Mouse (Mus musculus) liver, embryonic 15.5 days (tissue): Measurements from ENCODE around the gene Pax1. TPM values are rescaled to one million over a fixed set of nuclear protein-coding genes. Genes with fewer than 3 reads are reported as not detected.

ENCODE experiments used
- ATAC-seq: fragments of 200-750 bp; cut with Nextera tagmentation; 2 replicates; pipeline ENCODE4 v1.8.0; 2017; ENCODE audit warnings: moderate number of reproducible peaks, mild to moderate bottlenecking, moderate library complexity; ENCODE audit not compliant: insufficient read depth
- H3K27ac ChIP-seq: fragments of 300-500 bp; sonication (generic); replicated peaks from 2 replicates; pipeline ENCODE4 v1.5.1; 2015; ENCODE audit warnings: mild to moderate bottlenecking, inconsistent platforms
- H3K27me3 ChIP-seq: fragments of 300-500 bp; sonication (generic); 2 replicates; pipeline ENCODE4 v1.6.1; 2015; ENCODE audit warnings: mild to moderate bottlenecking, inconsistent platforms
- H3K36me3 ChIP-seq: fragments of 300-500 bp; sonication (generic); replicated peaks from 2 replicates; pipeline ENCODE4 v1.6.1; 2015; ENCODE audit warnings: moderate library complexity, mild to moderate bottlenecking, inconsistent platforms
- H3K4me1 ChIP-seq: fragments of 300-500 bp; sonication (generic); replicated peaks from 2 replicates; pipeline ENCODE4 v1.6.1; 2015; ENCODE audit warnings: inconsistent platforms
- H3K4me2 ChIP-seq: fragments of 300-500 bp; sonication (generic); 2 replicates; pipeline ENCODE4 v1.6.1; 2015; ENCODE audit warnings: moderate library complexity, mild to moderate bottlenecking, inconsistent platforms
- H3K4me3 ChIP-seq: fragments of 300-500 bp; sonication (generic); replicated peaks from 2 replicates; pipeline ENCODE4 v1.5.1; 2015; ENCODE audit warnings: mild to moderate bottlenecking, inconsistent platforms
- H3K9ac ChIP-seq: fragments of 300-500 bp; sonication (generic); 2 replicates; pipeline ENCODE4 v1.6.1; 2015; ENCODE audit warnings: moderate library complexity, mild to moderate bottlenecking, inconsistent platforms
- H3K9me3 ChIP-seq: fragments of 300-500 bp; sonication (generic); replicated peaks from 2 replicates; pipeline ENCODE4 v1.6.1; 2016; ENCODE audit warnings: inconsistent platforms
- WGBS: fragments of 180-500 bp; shearing (Covaris S2); methylation state at CpG from one replicate; pipeline ENCODE4 v1.1.7; 2015; ENCODE audit warnings: mixed read lengths; ENCODE audit not compliant: insufficient replicate concordance; 5-methylcytosine and 5-hydroxymethylcytosine counted together
- polyA plus RNA-seq: library from polyadenylated mRNA; unstranded; fragments of >200 nt; fragmentation: Nextera tagmentation; extraction: Ambion mirVana; gene quantifications from 2 replicates; pipeline ENCODE4 v1.2.1, GENCODE M21; 2015

Pax1 gene
- polyA plus RNA-seq, 1 experiment from 2014 or later, result not detected

GRCm38 (mm10) chr2:147363401-147364130 lies 1.8 kb downstream of the Pax1 start:
- H3K4me1 ChIP-seq, result no peaks in the 10 kb centered on the region
- peaks cover 100% of the 10 kb centered on the region for H3K27me3 ChIP-seq
- H3K4me3 ChIP-seq, result no peak overlapping the region
- H3K4me2 ChIP-seq, result no peak overlapping the region
- no peak for ATAC-seq
- no peaks in the 10 kb centered on the region for H3K36me3 ChIP-seq
- WGBS, result 8% methylated on average over 6 of the region's 6 CpGs
- H3K9ac ChIP-seq, result no peak overlapping the region
- no peak overlapping the region for H3K27ac ChIP-seq
- H3K9me3 ChIP-seq, result no peaks in the 10 kb centered on the region

- peaks cover 94% of the 10 kb centered on the region for H3K27me3 ChIP-seq
- H3K36me3 ChIP-seq, result no peaks in the 10 kb centered on the region
- H3K4me3 ChIP-seq, result no peak overlapping the region
- no peaks in the 10 kb centered on the region for H3K4me1 ChIP-seq
- H3K9ac ChIP-seq, result no peak overlapping the region
- 10% methylated on average over 6 of the region's 6 CpGs for WGBS
- no peak overlapping the region for H3K27ac ChIP-seq
- no peaks in the 10 kb centered on the region for H3K9me3 ChIP-seq
- no peak overlapping the region for H3K4me2 ChIP-seq
- no peak for ATAC-seq
These were observed 2.5 kb downstream of the Pax1 start for GRCm38 (mm10) chr2:147364198-147364597.

- WGBS, result 1% methylated on average over 73 of the region's 80 CpGs
These were observed 3.5 kb downstream of the Pax1 start for GRCm38 (mm10) chr2:147364982-147365907.

DNA sequence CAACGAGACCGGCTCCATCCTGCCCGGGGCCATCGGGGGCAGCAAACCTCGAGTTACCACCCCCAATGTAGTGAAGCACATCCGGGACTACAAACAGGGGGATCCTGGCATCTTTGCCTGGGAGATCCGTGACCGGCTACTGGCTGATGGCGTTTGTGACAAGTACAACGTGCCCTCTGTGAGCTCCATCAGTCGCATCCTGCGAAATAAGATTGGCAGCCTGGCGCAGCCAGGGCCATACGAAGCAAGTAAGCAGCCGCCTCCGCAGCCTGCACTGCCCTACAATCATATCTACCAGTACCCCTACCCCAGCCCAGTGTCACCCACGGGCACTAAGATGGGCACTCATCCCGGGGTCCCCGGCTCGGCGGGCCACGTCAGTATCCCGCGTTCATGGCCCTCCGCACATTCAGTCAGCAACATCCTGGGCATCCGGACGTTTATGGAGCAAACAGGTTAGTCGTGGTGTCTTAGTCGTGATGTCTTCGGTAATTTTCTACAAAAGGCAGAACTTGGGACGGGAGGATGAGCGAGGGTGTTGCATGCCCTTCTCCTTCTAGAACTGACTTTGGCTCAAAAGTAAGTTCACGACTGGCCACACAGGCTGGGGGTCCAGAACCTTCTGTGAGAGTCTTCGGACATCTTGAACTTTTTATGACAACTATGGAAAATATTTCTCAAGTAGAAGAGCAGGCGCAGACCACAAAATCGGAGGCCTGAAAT lies 4.3 kb downstream of the Pax1 start:
- H3K27ac ChIP-seq, result no peak overlapping the region
- no peaks in the 10 kb centered on the region for H3K36me3 ChIP-seq
- no peak overlapping the region for H3K4me2 ChIP-seq
- H3K4me3 ChIP-seq, result no peak overlapping the region
- H3K9me3 ChIP-seq, result no peaks in the 10 kb centered on the region
- ATAC-seq, result no peak
- no peak overlapping the region for H3K9ac ChIP-seq
- 4% methylated on average over 36 of the region's 36 CpGs for WGBS
- H3K4me1 ChIP-seq, result no peaks in the 10 kb centered on the region
- peaks cover 93% of the 10 kb centered on the region for H3K27me3 ChIP-seq

More at GRCm38 (mm10) chr2:147364982-147365907, 3.5 kb downstream of the Pax1 start:
- 0 out of 2 replicates have a peak, but pooled peaks have one; percentile 25 for ATAC-seq
- Histone ChIP-seq H3K9ac (no peak overlapping the region), H3K4me3 (no peak overlapping the region), H3K4me2 (no peak overlapping the region), H3K9me3 (no peaks in the 10 kb centered on the region), H3K36me3 (no peaks in the 10 kb centered on the region), H3K4me1 (no peaks in the 10 kb centered on the region), H3K27me3 (peaks cover 93% of the 10 kb centered on the region), H3K27ac (no peak overlapping the region)

- Histone ChIP-seq H3K27me3 (peaks cover 91% of the 10 kb centered on the region), H3K36me3 (no peaks in the 10 kb centered on the region), H3K9me3 (no peaks in the 10 kb centered on the region), H3K4me1 (no peaks in the 10 kb centered on the region), H3K4me3 (no peak overlapping the region), H3K4me2 (no peak overlapping the region), H3K27ac (no peak overlapping the region), H3K9ac (no peak overlapping the region)
- ATAC-seq, result no peak
- WGBS, result 4% methylated on average over 12 of the region's 12 CpGs
These were observed 5.6 kb downstream of the Pax1 start for GRCm38 (mm10) chr2:147367246-147367820.

DNA sequence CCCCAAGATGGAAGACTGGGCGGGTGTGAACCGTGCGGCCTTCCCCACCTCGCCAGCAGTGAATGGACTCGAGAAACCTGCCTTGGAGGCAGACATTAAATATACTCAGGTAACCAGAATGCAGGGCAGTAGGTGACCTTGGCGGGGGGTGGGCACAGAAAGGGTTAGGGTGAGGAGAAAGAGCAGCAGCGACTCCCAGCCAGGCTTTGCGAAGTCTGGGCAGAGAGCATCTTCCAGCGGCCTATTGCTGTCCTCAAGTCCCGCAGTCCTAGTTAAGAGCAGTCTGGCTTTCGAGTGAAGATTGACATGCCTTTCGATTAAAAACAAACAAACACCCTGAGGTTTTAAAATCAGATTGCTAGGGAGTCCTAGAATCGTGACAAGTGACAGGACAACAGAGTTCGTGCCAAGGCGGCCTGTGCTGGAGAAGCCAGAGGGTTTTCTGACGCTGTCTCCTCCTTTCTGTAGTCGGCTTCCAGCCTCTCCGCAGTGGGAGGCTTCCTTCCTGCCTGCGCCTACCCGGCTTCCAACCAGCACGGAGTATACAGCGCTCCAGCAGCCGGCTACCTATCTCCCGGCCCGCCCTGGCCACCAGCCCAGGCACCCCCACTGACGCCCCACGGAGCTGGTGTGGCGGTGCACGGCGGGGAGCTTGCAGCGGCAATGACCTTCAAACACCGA lies 6.3 kb downstream of the Pax1 start:
- no peak for ATAC-seq
- Histone ChIP-seq H3K9ac (no peak overlapping the region), H3K4me2 (no peak overlapping the region), H3K4me3 (no peak overlapping the region), H3K27ac (no peak overlapping the region), H3K9me3 (no peaks in the 10 kb centered on the region), H3K36me3 (no peaks in the 10 kb centered on the region), H3K27me3 (peaks cover 91% of the 10 kb centered on the region), H3K4me1 (no peaks in the 10 kb centered on the region)
- 3% methylated on average over 32 of the region's 32 CpGs for WGBS

DNA sequence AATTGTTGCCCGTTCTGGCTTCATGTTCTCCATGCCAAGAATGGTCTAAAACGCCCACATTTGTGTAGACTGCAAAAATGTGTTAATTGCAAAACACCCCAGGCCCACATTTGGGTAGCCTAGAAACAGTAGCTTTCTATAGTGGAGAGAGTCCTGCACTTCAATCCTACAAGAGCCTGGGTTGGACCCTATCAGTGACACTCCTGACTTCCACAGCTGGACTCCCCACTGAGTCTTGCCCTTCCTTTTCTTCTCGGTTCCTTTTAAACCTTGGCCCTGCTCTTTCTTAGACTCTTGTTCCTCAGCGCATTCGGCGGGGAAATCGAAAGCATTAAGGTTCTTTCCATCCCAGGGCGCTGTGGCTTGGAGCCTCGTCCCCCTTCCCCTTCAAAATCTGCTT lies 7.8 kb downstream of the Pax1 start:
- 2% methylated on average over 9 of the region's 9 CpGs for WGBS
- H3K4me3 ChIP-seq, result no peak overlapping the region
- H3K27ac ChIP-seq, result no peak overlapping the region
- no peaks in the 10 kb centered on the region for H3K9me3 ChIP-seq
- no peaks in the 10 kb centered on the region for H3K36me3 ChIP-seq
- H3K4me1 ChIP-seq, result no peaks in the 10 kb centered on the region
- no peak for ATAC-seq
- H3K27me3 ChIP-seq, result peaks cover 90% of the 10 kb centered on the region
- H3K4me2 ChIP-seq, result no peak overlapping the region
- no peak overlapping the region for H3K9ac ChIP-seq

DNA sequence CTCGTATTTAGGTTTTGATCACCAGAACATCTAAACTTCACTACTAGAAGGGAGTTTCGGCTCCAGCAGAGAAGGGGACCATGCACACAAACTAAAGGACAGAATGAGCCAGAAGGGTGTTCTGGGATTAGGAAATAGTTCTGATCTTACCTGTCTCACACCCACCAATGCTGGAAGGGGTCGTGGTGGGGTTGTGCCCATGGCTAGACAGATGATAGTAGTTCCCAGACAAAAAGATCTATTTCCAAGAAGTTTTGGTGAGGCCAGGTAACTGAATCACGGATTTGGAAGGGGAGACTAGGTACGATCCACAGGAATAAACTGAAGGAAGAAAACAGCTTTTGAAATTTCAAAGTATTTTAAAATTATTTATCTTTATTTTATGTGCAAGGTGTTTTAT lies 8.4 kb downstream of the Pax1 start:
- H3K9ac ChIP-seq, result no peak overlapping the region
- no peak overlapping the region for H3K4me3 ChIP-seq
- H3K4me2 ChIP-seq, result no peak overlapping the region
- H3K4me1 ChIP-seq, result no peaks in the 10 kb centered on the region
- 12% methylated on average over 5 of the region's 5 CpGs for WGBS
- no peak overlapping the region for H3K27ac ChIP-seq
- ATAC-seq, result no peak
- H3K27me3 ChIP-seq, result peaks cover 90% of the 10 kb centered on the region
- H3K9me3 ChIP-seq, result no peaks in the 10 kb centered on the region
- no peaks in the 10 kb centered on the region for H3K36me3 ChIP-seq

- ATAC-seq, result no peak
- Histone ChIP-seq H3K36me3 (no peaks in the 10 kb centered on the region), H3K9me3 (no peaks in the 10 kb centered on the region), H3K4me3 (no peak overlapping the region), H3K9ac (no peak overlapping the region), H3K27me3 (peaks cover 85% of the 10 kb centered on the region), H3K4me2 (no peak overlapping the region), H3K4me1 (no peaks in the 10 kb centered on the region), H3K27ac (no peak overlapping the region)
These were observed 9.6 kb downstream of the Pax1 start for GRCm38 (mm10) chr2:147371289-147371688.

DNA sequence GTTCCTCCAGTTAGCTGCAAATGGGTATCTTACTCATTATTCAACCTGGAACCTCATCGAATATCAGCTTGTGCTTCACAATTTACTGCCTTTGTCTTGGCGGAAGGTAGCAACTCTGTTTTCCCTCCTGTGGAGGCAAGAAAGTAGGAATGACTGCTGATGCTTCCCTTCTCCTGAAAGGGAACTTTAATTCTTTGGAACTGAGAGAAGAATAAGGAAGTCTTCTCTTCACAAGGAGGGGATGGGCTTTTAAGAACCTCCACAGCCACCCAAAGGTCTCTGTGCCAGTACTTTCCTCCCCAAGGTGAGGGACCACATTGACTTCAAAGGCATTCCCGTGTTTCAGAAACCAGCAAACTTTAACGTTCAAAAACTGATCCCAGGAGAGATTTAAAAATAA lies 10.1 kb downstream of the Pax1 start:
- H3K4me2 ChIP-seq, result no peak overlapping the region
- H3K4me3 ChIP-seq, result no peak overlapping the region
- ATAC-seq, result no peak
- no peak overlapping the region for H3K27ac ChIP-seq
- H3K4me1 ChIP-seq, result no peaks in the 10 kb centered on the region
- no peak overlapping the region for H3K9ac ChIP-seq
- H3K36me3 ChIP-seq, result no peaks in the 10 kb centered on the region
- no peaks in the 10 kb centered on the region for H3K9me3 ChIP-seq
- peaks cover 85% of the 10 kb centered on the region for H3K27me3 ChIP-seq
- 3% methylated on average over 4 of the region's 4 CpGs for WGBS
